Mouse (Mus musculus) gastrocnemius, postnatal 4 days (tissue): ENCODE data around the gene Lrriq1. TPM values are rescaled to one million over a fixed set of nuclear protein-coding genes. Genes with fewer than 3 reads are reported as not detected.

Experiments used
- DNase-seq, 2 experiments: peaks; one replicate each; pipeline ENCODE4 v3.0.0; 2021 to 2022; ENCODE audit warnings: low spot score in 2 of 2, mixed read lengths in 2 of 2
- long read RNA-seq, 2 experiments: library from polyadenylated mRNA; stranded (forward); transcript quantifications; one replicate each; pipeline ENCODE4 v2.0.0; 2021
- total RNA-seq, 2 experiments: library from RNA; stranded (reverse); gene quantifications; 2 replicates each; pipeline ENCODE4 v1.2.3; 2021

The Lrriq1 gene
- total RNA-seq, result not detected
- long read RNA-seq, experiment 1, result 0 reads
- long read RNA-seq, experiment 2, result 0 reads

DNA sequence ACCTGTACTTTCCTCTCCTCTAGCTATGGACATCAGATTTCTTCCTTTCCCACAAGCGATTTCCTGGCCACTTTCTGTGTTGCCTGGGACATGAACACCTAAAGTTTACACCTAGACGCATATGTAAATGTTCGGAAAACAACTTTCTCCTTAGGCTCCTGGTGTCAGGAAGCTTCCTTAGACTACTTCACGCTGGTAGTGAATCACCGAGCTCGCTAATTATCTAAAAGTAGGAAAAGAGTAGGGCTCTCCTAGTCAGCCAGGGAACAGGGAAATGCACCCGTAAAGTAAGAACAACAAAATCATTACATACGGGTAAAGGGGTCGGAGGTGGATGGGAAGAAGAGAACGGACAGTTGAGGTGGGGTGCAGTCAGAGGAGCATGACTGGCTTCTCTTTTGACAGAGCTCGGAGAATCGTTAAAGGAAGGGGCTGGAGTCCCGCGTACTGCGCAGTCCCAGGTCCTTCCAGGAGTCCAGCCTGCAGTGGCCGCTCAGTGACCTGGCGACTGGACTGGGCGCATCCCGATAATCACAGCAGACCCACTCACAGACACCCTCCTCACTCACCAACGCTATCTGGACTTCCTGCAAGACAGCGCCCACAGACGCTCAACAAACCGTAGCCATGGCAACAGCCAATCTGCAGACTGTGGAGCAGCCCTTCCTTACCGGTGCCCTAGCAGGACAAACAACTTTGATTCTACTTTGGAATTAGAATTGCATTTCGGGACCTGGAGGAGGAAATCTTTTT lies at the start of gene Lrriq1:
TSS of gene Lrriq1 (minus strand) at position 616 of the 753 bp plus-strand sequence.
- peak; percentile 17 to 40 for DNase-seq

DNA sequence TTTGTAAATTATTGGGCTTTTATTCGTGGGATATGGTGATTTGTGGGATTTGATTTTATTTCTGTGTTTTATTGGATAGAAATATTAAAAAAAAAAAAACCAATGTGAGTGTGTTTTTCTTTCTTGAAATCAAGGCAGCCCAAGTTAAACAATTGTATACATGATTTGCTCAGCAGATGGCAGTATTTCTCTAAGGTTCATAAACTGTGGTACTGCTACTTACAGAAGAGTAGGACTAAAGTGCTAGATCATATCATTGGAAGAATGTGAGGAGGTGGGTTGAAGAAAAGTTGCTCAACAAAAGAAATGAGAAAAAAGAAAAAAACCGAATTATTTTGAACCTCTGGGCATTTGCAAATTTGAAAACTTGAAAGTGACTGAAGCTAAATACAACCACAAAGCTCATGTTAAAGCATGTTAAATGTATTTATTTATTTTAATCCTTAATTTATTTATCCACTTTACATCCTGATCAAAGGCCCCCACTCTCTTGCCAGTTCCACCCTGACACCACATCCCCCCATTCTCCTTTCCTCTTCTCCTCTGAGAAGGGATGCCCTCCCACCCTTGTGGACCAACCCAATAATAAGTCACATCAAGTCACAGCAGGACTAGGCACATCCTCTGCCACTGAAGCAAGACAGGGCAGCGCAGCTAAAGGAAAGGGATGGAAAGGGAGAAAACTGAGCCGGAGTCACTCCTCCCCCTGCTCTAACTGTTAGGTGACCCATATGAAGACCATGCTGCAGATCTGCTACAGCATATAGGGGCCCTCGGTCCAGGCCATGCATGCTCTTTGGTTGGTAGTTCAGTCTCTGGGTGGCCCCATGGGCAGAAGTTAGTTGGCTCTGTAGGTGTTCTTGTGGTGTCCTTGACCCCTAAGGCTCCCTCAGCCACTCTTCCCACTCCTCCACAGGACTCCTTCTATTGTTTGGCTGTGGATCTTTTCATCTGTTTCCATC lies 18.0 kb upstream of the Lrriq1 start:
- no peak for DNase-seq

DNA sequence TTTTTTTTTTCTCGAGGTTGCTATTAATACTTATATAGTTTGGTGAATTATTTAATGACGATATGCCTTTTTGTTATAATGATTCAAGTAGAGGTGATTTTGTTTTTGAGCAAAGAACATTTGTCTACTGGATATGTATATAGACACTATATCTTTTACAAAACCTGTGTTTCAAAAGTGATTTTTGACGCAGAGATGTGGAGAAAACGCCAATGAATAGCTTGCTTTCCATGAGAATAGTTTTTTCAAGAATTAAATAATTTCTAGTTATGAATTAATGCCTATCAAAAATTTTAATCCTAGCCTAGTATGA lies 294 bp upstream of the Lrriq1 start:
- no peak for DNase-seq

DNA sequence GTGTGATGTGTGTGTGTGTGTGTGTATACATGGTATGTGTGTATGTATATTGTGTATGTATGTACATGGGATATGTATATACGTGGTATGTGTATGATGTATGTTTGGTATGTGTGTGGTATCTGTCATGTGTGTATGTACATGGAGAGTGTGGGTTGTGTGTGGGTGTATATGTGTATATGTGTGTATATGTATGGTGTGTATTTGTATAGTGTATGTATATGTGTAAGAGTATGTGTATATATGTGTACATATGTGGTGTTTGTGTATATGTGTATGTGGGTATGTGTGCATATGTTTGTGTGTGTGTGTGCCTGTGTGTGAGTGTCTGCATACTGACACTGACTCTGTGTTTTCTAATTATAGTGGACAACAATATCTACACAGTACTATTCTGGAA lies 9.5 kb downstream of the Lrriq1 start:
- no peak for DNase-seq

DNA sequence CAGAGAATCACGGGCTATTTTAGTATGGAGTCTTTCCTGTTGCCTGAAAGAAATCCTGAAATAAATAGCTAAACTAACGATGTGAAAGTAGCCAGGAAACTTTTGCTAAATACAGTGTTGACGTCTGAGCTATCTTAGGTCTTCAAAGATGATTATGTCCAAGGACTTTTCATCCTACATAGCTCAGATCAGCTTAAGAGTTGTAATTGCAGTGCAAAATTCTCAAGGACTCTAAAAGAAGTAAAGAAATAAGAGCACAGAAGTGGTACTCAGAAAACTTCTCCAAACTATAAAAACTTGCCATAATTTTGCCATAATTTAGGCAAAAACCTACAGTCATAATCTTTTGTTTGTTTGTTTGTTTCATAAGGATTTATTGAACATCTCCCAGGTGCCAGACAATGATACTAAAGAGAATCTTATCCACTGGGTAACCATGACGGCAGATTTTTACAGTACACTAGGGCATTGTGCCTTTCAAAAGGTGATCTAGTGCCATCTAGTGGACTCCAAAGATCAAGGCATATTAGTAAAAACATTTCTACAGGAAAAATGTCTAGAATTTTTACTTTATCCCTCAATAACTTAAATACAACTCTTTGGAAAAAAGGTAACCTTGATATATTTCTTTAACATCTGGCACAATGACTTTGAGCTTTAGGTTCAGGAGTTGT lies 41.3 kb downstream of the Lrriq1 start:
- DNase-seq, result no peak

DNA sequence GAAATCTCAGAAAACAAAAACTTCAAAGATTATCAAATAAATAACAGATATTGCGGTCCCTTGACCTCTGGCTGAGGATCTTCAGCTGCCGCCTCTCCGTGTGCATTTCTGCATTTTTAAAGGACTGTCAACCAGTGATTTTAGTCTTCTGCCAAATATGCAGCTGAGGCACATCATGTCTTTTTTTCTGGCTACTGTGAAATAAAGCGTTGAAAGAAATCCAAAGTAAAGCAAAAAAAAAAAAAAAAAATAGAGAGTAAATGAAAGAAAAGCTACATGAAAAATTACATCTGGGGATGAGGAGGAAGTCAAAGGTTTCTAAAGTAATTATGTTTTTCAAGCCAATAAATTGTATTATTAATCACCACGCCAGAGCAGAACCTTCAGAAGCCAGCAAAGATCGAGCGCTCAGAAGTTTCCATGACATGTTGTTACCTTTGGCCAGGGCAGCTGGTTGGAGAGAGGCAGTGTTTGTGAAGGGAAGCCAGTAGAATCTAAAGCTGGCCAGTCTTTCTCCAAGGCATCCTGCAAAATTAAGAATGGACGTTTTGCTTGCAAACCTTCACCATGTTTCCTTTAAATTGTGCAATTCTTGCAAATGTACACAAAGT lies 90.2 kb downstream of the Lrriq1 start:
- DNase-seq, result no peak

DNA sequence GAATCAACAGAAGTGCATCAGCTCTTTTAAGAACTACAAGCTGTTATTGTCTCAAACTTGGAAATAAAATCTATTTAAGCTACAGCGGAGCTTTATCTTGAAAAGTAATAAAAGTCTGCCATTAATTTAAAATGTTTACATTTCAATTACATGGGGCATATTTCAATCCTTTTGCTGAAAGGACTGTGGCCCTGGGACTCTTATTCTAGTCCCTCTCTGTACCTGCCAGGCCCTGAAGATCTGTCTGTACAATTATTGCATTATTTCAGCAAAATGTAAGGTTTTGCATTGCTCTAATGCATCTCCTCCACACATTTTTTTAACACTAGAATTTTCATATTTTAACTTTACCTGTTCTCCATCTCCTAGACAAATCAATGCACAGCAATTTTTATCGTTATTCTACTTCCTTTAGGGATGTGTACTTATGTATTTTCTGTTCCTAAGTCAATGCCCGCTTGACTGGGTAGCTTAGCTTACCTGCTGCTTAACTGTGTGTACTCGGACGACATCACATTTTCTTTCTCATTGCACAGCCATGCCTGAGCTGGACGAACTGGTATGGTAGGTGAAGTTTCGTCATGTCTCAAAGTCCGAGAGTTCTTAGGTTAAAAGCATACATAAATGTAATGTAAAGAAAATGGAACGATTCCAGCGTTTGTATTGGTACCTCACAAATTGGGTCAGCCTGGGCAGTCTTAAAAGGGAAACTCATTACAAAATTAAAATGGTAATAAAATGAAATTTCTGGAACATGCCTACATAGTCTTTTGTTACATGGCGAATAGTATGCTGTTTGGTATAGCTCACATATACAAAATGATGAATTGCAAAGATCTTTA lies 91.0 kb downstream of the Lrriq1 start:
- no peak for DNase-seq

DNA sequence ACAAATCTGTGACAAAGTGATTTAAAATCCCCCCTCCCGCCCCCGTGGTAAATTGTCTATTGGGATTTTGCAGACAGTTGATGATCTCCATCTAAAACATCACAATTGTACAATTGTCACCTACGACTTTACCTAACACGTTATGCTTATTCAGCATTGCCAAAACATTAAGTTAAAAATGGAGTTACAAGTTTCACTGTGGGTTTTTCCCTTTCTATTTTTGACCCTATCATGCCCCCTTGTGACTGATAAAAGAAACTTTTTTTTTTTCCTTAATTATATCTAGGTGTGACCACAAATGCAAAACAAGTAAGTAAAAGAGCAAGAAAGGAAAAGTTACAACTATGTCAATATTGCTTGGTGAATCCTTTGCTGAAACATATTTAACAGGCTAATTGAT lies 93.6 kb downstream of the Lrriq1 start:
- no peak for DNase-seq

DNA sequence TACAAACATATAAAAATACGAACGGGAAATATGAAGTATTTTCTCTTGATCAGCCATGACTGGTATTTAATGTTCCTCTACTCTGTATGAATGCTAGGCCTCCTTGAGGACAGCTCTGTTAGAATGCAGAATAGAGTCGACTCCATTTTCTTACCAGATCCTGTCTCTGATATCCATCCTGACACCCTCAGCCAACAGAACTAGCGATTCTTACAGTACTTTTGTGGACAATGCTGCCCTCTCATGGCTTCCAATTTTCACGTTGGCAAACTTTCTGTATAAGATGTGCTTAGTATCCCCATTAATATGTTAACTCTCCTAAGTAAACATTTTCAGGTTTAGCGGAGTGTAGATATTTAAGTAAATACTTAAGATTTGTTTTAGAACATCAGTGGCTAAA lies 94.6 kb downstream of the Lrriq1 start:
- DNase-seq, result no peak

DNA sequence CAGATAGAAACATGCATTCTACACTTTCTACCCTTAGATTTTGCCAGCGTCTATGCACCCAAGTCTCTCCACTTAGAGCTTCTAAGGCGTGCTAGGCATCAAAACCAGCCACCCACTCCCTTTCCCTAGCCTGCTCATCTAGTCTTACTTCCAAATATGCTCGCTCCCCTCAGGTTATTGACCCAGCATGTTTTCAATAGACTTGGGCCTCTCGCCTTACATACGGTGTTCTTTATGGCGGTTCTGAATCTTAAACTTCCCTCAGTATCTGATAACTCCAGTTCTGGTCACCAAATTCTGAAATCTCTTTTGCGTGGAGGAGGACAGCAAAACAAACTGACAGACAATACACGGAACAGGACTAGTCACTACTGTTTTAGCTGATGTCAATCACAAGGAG lies 95.5 kb downstream of the Lrriq1 start:
- DNase-seq, result no peak

DNA sequence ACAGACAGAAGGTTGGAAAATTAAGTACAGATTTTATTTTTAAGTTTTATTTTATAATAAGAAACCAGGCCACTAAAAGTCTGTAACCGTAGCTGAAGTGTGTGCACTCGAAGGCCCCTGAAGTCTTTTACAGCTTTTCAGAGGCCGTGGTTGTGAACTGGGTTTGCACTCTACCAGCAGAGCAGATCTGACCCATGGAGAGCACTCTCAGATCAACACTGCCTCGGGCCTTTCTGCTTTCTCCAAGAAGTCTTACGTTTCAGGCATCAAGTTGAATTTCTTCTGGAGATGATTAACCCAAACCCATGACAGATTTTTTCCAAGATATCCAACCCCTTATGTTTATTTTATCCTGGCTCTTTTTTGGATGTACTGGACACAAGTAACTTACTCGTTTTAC lies 121.5 kb downstream of the Lrriq1 start:
- no peak for DNase-seq

DNA sequence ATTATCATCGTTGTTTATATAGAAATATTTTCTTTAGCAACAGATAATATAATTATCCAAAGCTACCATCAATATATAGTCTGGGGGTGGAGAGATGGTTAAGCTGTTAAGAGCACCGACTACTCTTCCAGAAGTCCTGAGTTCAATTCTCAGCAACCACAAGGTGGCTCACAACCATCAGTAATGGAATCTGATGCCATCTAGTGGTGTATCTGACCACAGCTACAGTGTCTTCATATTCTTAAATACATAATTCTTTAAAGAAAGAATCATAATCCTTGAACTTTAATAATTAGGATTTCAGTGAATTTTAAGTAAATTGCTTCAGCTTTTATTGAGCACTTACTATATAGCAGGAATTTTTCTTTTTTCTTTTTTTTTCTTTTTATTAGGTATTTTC lies 128.0 kb downstream of the Lrriq1 start:
- no peak for DNase-seq

DNA sequence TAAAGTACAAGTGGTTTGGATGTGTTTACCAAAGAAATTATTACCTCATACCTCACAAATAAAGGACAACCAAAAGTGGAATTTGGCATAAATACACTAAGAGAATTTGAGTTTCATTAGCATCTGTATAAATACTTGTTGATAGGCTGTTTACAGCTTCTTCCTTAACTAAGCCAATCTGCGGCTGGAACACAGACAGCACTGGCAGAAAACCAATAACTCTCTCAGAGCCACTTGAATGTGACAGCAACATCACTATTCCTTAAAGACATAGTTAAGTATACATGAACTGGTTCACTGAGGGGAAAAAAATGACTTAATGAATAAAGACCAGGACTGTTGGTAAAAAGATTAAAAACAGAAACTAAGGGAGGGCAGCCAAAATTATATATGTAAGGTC lies 150.0 kb downstream of the Lrriq1 start:
- no peak for DNase-seq

DNA sequence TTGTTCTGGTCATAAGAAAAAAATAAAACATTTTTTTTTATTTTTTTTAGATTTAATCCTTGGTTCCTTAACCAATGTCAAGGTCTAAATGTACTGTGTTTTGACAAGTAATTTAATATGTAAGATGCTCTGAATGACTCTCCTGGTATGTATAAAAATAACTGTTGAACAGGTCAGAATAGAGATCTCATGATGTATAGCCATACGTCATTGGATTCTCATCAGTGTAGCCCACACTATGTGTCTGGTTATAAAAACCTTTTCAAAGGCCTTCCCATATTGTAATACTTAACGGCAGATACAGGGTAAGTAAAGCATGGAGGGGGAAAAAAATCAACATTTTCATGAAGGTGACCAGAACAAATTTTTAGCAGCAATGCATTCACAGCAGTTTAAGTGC lies 186.5 kb downstream of the Lrriq1 start:
- no peak for DNase-seq

DNA sequence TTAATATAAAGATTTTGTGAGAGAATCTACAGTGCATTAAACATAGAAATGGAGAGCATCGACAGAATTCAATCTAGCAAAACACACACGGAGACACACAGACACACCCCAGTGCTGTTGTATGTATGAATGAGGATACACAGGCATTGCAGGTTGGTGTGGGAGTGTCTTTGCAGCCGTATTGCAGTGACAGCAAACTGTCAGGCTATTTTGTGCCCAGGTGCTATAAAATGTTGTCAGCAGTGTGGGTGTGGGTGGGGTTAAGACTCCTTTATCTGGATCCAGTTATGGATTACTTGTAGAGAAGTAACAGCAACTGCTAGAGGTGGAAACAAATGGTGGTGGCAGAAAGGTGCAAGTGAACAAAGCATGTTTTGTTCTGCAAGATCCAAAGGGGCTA lies 189.5 kb downstream of the Lrriq1 start:
- DNase-seq, result no peak

DNA sequence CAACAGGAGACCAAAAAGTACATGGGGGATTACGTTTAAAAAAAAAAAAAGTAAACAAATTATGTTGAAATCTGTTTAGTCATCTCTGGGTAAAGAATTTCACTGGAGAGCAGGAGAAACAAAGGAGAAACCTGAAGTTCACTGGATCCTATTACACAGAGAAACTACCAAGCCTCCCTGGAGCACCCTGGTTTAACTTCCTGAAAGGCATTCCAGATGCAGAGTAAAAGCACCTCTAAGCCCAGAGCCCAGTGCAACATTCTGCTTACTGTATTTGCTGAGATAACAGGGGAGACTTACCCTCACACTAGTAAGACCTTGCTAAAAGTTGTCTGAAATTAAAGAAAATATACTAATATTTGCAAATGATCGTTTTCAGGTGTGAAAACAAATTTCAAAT lies 191.1 kb downstream of the Lrriq1 start:
- DNase-seq, result no peak

DNA sequence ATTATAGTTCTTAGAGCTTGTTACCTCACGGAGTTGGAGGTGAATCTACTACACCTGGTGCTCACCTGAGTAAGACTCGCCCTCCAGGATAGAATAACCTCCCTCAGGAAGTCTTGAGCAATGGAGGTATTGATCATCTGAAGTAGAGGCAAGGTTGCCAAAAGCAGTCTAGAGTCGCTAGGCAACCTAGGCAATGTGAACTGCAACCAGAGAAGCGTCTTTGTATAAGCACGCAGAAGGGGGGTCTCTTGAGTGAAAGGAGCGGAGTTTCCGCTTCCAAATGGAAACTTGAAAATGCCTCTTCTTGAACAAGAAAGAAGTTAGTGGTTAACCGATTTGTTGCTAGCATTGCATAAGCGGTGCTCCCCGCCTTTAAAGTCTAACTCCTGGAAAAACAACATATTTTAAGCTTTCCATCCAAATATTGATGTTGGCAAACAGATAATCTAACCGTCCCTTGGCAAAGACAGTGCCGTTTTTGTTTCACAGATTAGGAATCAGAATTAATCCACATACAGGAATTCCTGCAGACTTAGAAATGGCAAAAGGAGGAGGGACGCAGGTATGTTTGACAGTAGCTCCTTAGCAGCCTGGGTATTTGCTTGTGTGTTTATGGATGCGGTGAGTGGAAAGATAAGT lies 201.0 kb downstream of the Lrriq1 start:
- DNase-seq, result no peak

DNA sequence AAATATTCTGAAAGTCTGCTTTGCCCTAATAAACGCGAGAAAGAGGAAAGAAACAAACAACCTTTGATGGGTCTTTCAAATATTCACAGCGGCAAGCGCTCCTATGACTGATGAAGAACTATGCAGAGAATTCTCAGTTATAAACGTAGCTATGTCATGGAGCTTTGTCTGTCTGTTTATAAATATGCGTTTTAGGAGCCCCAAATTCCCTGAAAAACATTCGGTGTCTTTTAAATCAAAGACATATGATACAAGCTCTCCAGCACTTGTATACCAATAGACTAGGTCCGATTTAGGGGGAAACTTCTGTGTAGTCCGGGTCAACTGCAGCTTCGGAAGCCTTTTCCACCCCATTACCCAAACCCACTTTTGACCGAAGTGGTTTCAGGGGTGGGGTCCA lies 205.2 kb downstream of the Lrriq1 start:
- DNase-seq, result no peak

DNA sequence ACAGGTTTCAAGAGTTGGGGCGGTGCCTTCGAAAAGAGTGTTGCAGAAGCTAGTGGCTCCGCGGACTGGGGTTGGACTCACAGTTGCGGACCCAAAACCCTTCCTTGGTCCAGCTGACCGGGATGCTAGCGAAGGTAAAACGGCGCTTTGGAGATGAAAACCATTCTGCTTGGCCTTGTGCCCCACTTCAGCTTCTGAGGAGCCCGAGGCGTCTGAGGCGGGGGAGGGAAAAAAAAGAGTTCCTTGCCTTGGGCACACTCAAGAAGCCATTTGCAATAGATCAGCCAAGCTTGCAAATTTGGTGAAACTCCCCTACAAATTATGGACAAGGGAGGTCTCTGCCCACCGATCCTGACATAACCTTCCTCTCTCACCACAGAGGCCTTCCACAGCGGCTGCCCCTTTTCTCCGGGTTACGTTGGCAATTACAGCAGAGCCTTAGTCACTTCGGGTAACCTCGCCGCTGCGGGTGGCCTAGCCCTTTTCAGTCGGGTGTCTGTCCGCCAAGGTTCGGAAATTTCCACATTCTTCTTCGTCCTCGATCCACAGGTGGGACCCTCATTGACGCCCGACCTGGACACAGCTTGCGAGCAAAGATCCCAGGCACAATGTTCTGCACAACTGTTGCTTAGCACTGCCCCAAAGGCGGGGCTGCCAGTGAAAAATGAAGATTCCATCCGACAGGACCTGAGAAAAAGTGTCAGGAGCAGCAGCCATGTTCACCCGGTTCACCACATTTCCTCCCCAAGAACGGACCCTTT lies 206.2 kb downstream of the Lrriq1 start, which contains the start of gene Alx1:
TSS of gene Alx1 (minus strand) at position 486 of the 761 bp plus-strand sequence.
- no peak for DNase-seq
